Mouse (Mus musculus) forebrain, embryonic 15.5 days (tissue): ENCODE measurements around the gene Olfr785. TPM values are rescaled to one million over a fixed set of nuclear protein-coding genes. Genes with fewer than 3 reads are reported as not detected.
"Not testable (repeated sequence)": the region's sequence is repeated elsewhere in the genome, so short reads cannot be mapped to it uniquely, and the experiment has no call there.

ENCODE experiments used
- ATAC-seq: fragments of 200-750 bp; cut with Nextera tagmentation; replicated peaks from 2 replicates; pipeline ENCODE4 v1.8.0; 2017; ENCODE audit warnings: mild to moderate bottlenecking, moderate TSS enrichment, moderate library complexity
- H3K27ac ChIP-seq: fragments of 300-500 bp; sonication (generic); replicated peaks from 2 replicates; pipeline ENCODE4 v1.5.1; 2015; ENCODE audit warnings: mild to moderate bottlenecking, inconsistent platforms
- H3K27me3 ChIP-seq: fragments of 300-500 bp; sonication (generic); 2 replicates; pipeline ENCODE4 v1.6.1; 2015; ENCODE audit warnings: inconsistent platforms
- H3K36me3 ChIP-seq: fragments of 300-500 bp; sonication (generic); 2 replicates; pipeline ENCODE4 v1.6.1; 2015; ENCODE audit warnings: mild to moderate bottlenecking, inconsistent platforms
- H3K4me1 ChIP-seq: fragments of 300-500 bp; sonication (generic); 2 replicates; pipeline ENCODE4 v1.6.1; 2015; ENCODE audit warnings: inconsistent platforms
- H3K4me2 ChIP-seq: fragments of 300-500 bp; sonication (generic); replicated peaks from 2 replicates; pipeline ENCODE4 v1.6.1; 2015; ENCODE audit warnings: mild to moderate bottlenecking, inconsistent platforms
- H3K4me3 ChIP-seq: fragments of 300-500 bp; sonication (generic); 2 replicates; pipeline ENCODE4 v1.5.1; 2015; ENCODE audit warnings: mild to moderate bottlenecking, inconsistent platforms
- H3K9ac ChIP-seq: fragments of 300-500 bp; sonication (generic); replicated peaks from 2 replicates; pipeline ENCODE4 v1.6.1; 2015; ENCODE audit warnings: mild to moderate bottlenecking, inconsistent platforms
- H3K9me3 ChIP-seq: fragments of 300-500 bp; sonication (generic); 2 replicates; pipeline ENCODE4 v1.6.1; 2016; ENCODE audit warnings: inconsistent platforms
- WGBS: fragments of 180-500 bp; shearing (Covaris S2); methylation state at CpG from one replicate; pipeline ENCODE4 v1.1.7; 2015; ENCODE audit warnings: mixed read lengths; 5-methylcytosine and 5-hydroxymethylcytosine counted together
- polyA plus RNA-seq: library from polyadenylated mRNA; unstranded; fragments of >200 nt; fragmentation: Nextera tagmentation; extraction: Ambion mirVana; gene quantifications from 2 replicates; pipeline ENCODE4 v1.2.1, GENCODE M21; 2015

The Olfr785 gene
- polyA plus RNA-seq = not detected in 2 replicates

- no peak within 1 kb of the TSS for H3K4me2 ChIP-seq
- no peak within 1 kb of the TSS for H3K9ac ChIP-seq
- H3K27me3 ChIP-seq = no peaks in the 10 kb centered on the region
- H3K4me3 ChIP-seq = no peak within 1 kb of the TSS
- WGBS = 79% methylated on average over 2 of the region's 2 CpGs
- ATAC-seq = no peak
- H3K4me1 ChIP-seq = no peaks in the 10 kb centered on the region
- no peak within 1 kb of the TSS for H3K27ac ChIP-seq
- H3K36me3 ChIP-seq = no peaks in the 10 kb centered on the region
- no peaks in the 10 kb centered on the region for H3K9me3 ChIP-seq
Measured at GRCm38 (mm10) chr10:129405126-129405525, at the start of gene Olfr785. Gene Olfr785 (plus strand): TSS chr10:129405426.

- ATAC-seq, H3K9me3 ChIP-seq, H3K27ac ChIP-seq, H3K4me3 ChIP-seq, H3K36me3 ChIP-seq, H3K27me3 ChIP-seq, H3K9ac ChIP-seq, H3K4me2 ChIP-seq, H3K4me1 ChIP-seq: not testable (repeated sequence)
- WGBS = 87% methylated on average over 4 of the region's 4 CpGs
Measured at GRCm38 (mm10) chr10:129356496-129356895, 48.7 kb upstream of the Olfr785 start.

- H3K4me2 ChIP-seq = no peak overlapping the region
- H3K27me3 ChIP-seq = no peaks in the 10 kb centered on the region
- no peak overlapping the region for H3K27ac ChIP-seq
- WGBS = 85% methylated on average over 5 of the region's 5 CpGs
- no peaks in the 10 kb centered on the region for H3K4me1 ChIP-seq
- no peaks in the 10 kb centered on the region for H3K9me3 ChIP-seq
- no peaks in the 10 kb centered on the region for H3K36me3 ChIP-seq
- ATAC-seq = no peak
- no peak overlapping the region for H3K9ac ChIP-seq
- H3K4me3 ChIP-seq = no peak overlapping the region
Measured at GRCm38 (mm10) chr10:129357307-129357706, 47.9 kb upstream of the Olfr785 start.

- H3K4me1 ChIP-seq, H3K27ac ChIP-seq, H3K27me3 ChIP-seq, H3K9me3 ChIP-seq, H3K36me3 ChIP-seq, H3K4me3 ChIP-seq, ATAC-seq, H3K9ac ChIP-seq, H3K4me2 ChIP-seq: not testable (repeated sequence)
- 88% methylated on average over 5 of the region's 5 CpGs for WGBS
Measured at GRCm38 (mm10) chr10:129374051-129374450, 31.2 kb upstream of the Olfr785 start.

- ATAC-seq = no peak
- H3K36me3 ChIP-seq = no peaks in the 10 kb centered on the region
Measured at GRCm38 (mm10) chr10:129383783-129384182, 21.4 kb upstream of the Olfr785 start, which contains the start of gene Olfr784. Gene Olfr784 (plus strand): TSS chr10:129384083.

GRCm38 (mm10) chr10:129400892-129401291 is 4.3 kb upstream of the Olfr785 start:
- WGBS = 54% methylated on average over 5 of the region's 5 CpGs
- Histone ChIP-seq H3K9me3 (no peaks in the 10 kb centered on the region), H3K4me1 (no peaks in the 10 kb centered on the region), H3K4me3 (no peak overlapping the region), H3K4me2 (no peak overlapping the region), H3K27ac (no peak overlapping the region), H3K9ac (no peak overlapping the region), H3K36me3 (no peaks in the 10 kb centered on the region), H3K27me3 (no peaks in the 10 kb centered on the region)
- no peak for ATAC-seq

More at GRCm38 (mm10) chr10:129383783-129384182, 21.4 kb upstream of the Olfr785 start, which contains the start of gene Olfr784:
- Histone ChIP-seq H3K9ac (no peak within 1 kb of the TSS), H3K4me1 (no peaks in the 10 kb centered on the region), H3K4me2 (no peak within 1 kb of the TSS), H3K9me3 (no peaks in the 10 kb centered on the region), H3K27me3 (no peaks in the 10 kb centered on the region), H3K4me3 (no peak within 1 kb of the TSS), H3K27ac (no peak within 1 kb of the TSS)

GRCm38 (mm10) chr10:129427006-129427405 is 21.8 kb downstream of the Olfr785 start, which contains the start of gene Olfr786:
Gene Olfr786 (plus strand): TSS chr10:129427306.
- Histone ChIP-seq H3K9me3 (no peaks in the 10 kb centered on the region), H3K4me3 (no peak within 1 kb of the TSS), H3K4me1 (no peaks in the 10 kb centered on the region), H3K9ac (no peak within 1 kb of the TSS), H3K27ac (no peak within 1 kb of the TSS), H3K36me3 (no peaks in the 10 kb centered on the region), H3K4me2 (no peak within 1 kb of the TSS), H3K27me3 (no peaks in the 10 kb centered on the region)
- ATAC-seq = no peak

Other genes starting within 250 kb of the Olfr785 start
- gene Olfr771, start 240.7 kb upstream of the Olfr785 start, polyA plus RNA-seq = not detected in 2 replicates
- gene Olfr772, start 227.5 kb upstream of the Olfr785 start, polyA plus RNA-seq = not detected in 2 replicates
- not detected in 2 replicates for gene Olfr773, start 218.0 kb upstream of the Olfr785 start, polyA plus RNA-seq
- not detected in 2 replicates for gene Olfr774, start 169.2 kb upstream of the Olfr785 start, polyA plus RNA-seq
- gene Olfr775, start 157.0 kb upstream of the Olfr785 start, polyA plus RNA-seq = not detected in 2 replicates
- not detected in 2 replicates for gene Olfr776, start 146.3 kb upstream of the Olfr785 start, polyA plus RNA-seq
- gene Olfr777, start 133.9 kb upstream of the Olfr785 start, polyA plus RNA-seq = not detected in 2 replicates
- not detected in 2 replicates for gene Olfr780, start 87.3 kb upstream of the Olfr785 start, polyA plus RNA-seq
- gene Olfr781, start 76.6 kb upstream of the Olfr785 start, polyA plus RNA-seq = not detected in 2 replicates
- gene Olfr782, start 56.6 kb upstream of the Olfr785 start, polyA plus RNA-seq = not detected in 2 replicates
- gene Olfr784, start 21.3 kb upstream of the Olfr785 start, polyA plus RNA-seq = 0.05 TPM in 2 replicates
- gene Olfr786, start 21.9 kb downstream of the Olfr785 start, polyA plus RNA-seq = not detected in 2 replicates
- gene Olfr787, start 56.4 kb downstream of the Olfr785 start, polyA plus RNA-seq = not detected in 2 replicates
- not detected in 2 replicates for gene Olfr788, start 65.6 kb downstream of the Olfr785 start, polyA plus RNA-seq
- not detected in 2 replicates for gene Olfr789, start 79.3 kb downstream of the Olfr785 start, polyA plus RNA-seq
- not detected in 2 replicates for gene Olfr790, start 93.1 kb downstream of the Olfr785 start, polyA plus RNA-seq
- gene Olfr791, start 116.4 kb downstream of the Olfr785 start, polyA plus RNA-seq = not detected in 2 replicates
- not detected in 2 replicates for gene Olfr792, start 133.7 kb downstream of the Olfr785 start, polyA plus RNA-seq
- gene Olfr794, start 162.2 kb downstream of the Olfr785 start, polyA plus RNA-seq = not detected in 2 replicates
- gene Olfr796, start 207.1 kb downstream of the Olfr785 start, polyA plus RNA-seq = not detected in 2 replicates
- not detected in 2 replicates for gene Olfr798, start 222.5 kb downstream of the Olfr785 start, polyA plus RNA-seq
- gene Olfr799, start 232.1 kb downstream of the Olfr785 start, polyA plus RNA-seq = not detected in 2 replicates